Mouse (Mus musculus) cerebellum, postnatal 36 days (tissue): ENCODE measurements around the gene Dctn1.

Experiments used
- DNase-seq, 2 experiments: peaks; one replicate each; pipeline ENCODE4 v3.0.0; 2021 to 2022; ENCODE audit warnings: mixed read lengths in 2 of 2

Dctn1 gene

GRCm38 (mm10) chr6:83172240-83172920, 6.7 kb downstream of the Dctn1 start:
- peak; percentile 75 to 78 for DNase-seq

GRCm38 (mm10) chr6:83175996-83176395, 10.3 kb downstream of the Dctn1 start:
- no peak for DNase-seq

GRCm38 (mm10) chr6:83179390-83180117, 13.8 kb downstream of the Dctn1 start:
- DNase-seq, result peak; percentile 83 to 84

GRCm38 (mm10) chr6:83180605-83181004, 14.9 kb downstream of the Dctn1 start:
- DNase-seq, result no peak

- DNase-seq, result peak in 1 of 2 experiments; percentile 38
Observed at GRCm38 (mm10) chr6:83184858-83185435, 19.2 kb downstream of the Dctn1 start.

GRCm38 (mm10) chr6:83185895-83186861, 20.5 kb downstream of the Dctn1 start:
- DNase-seq, result peak; percentile 88 to 92

GRCm38 (mm10) chr6:83186946-83187345, 21.2 kb downstream of the Dctn1 start:
- no peak for DNase-seq

- DNase-seq, result no peak
Observed at GRCm38 (mm10) chr6:83193571-83193970, 27.9 kb downstream of the Dctn1 start.

- peak; percentile 84 to 87 for DNase-seq
Observed at GRCm38 (mm10) chr6:83197345-83198004, 31.8 kb downstream of the Dctn1 start.

GRCm38 (mm10) chr6:83203320-83203719, 37.6 kb downstream of the Dctn1 start:
- DNase-seq, result no peak

GRCm38 (mm10) chr6:83205851-83206250, 40.1 kb downstream of the Dctn1 start:
- DNase-seq, result no peak

GRCm38 (mm10) chr6:83206321-83206720, 40.6 kb downstream of the Dctn1 start:
- no peak for DNase-seq

GRCm38 (mm10) chr6:83207361-83208049, 41.8 kb downstream of the Dctn1 start:
- no peak for DNase-seq

GRCm38 (mm10) chr6:83208050-83208400, 42.3 kb downstream of the Dctn1 start:
- DNase-seq, result no peak

- DNase-seq, result no peak
Observed at GRCm38 (mm10) chr6:83210495-83210894, 44.8 kb downstream of the Dctn1 start.

- DNase-seq, result no peak
Observed at GRCm38 (mm10) chr6:83211526-83211925, 45.8 kb downstream of the Dctn1 start.

GRCm38 (mm10) chr6:83215002-83215666, 49.4 kb downstream of the Dctn1 start:
- peak; percentile 74 to 80 for DNase-seq

GRCm38 (mm10) chr6:83219814-83220213, 54.1 kb downstream of the Dctn1 start, which contains the start of gene Slc4a5:
TSS of gene Slc4a5 (plus strand) at chr6:83219828.
- no peak for DNase-seq

GRCm38 (mm10) chr6:83231486-83231885, 65.8 kb downstream of the Dctn1 start:
- DNase-seq, result no peak

- DNase-seq, result no peak
Observed at GRCm38 (mm10) chr6:83233306-83233705, 67.6 kb downstream of the Dctn1 start.

GRCm38 (mm10) chr6:83234280-83234741, 68.6 kb downstream of the Dctn1 start:
- DNase-seq, result no peak
